30 mouse cellular contexts compared by ENCODE assay signal in genomic region chr6:120807738-120808081, GRCm38 (mm10). TPM values are rescaled to one million over a fixed set of nuclear protein-coding genes. Genes with fewer than 3 reads are reported as not detected.
DNase-seq lines count a peak whose midpoint lies in the region; ATAC-seq and TF ChIP-seq lines count a peak whose summit lies in the region.
"Had no signal": no experiment of that assay in that cellular context is flagged by ENCODE, and none has a peak within 500 bp of the region (broad histone marks: within the 10 kb centered on the region; RNA-seq: fewer than 3 reads in every experiment).

No protein-coding gene starts in this region.

- intact Hi-C loops in gastrocnemius, postnatal 36 days (cut with DNase I) = no loop called here

- H3K36me3 ChIP-seq in intestine, embryonic 16.5 days (ENCODE audit: control insufficient read depth, insufficient read depth, low read length) = peaks cover 24% of the 10 kb centered on the region
- H3K36me3 ChIP-seq in liver, embryonic 13.5 days = peaks cover 97% of the 10 kb centered on the region
- peaks cover 69% of the 10 kb centered on the region for H3K36me3 ChIP-seq in small intestine, adult 2 months (ENCODE audit: control insufficient read depth, insufficient read depth, low read length)
- peaks cover 87% of the 10 kb centered on the region for H3K36me3 ChIP-seq in forebrain, embryonic 12.5 days (replicated peaks)

- TF ChIP-seq CTCF in small intestine, adult 2 months (IDR thresholded peaks at IDR 0.05; ENCODE audit: extremely low read depth, insufficient read length, insufficient replicate concordance, low read depth, low read length) = no peak

- no peak overlapping the region for H3K4me3 ChIP-seq in intestine, embryonic 16.5 days (ENCODE audit: low read length)
- no peak overlapping the region for H3K4me3 ChIP-seq in liver, embryonic 13.5 days (replicated peaks)
- no peak overlapping the region for H3K4me3 ChIP-seq in small intestine, adult 2 months (ENCODE audit: low read depth, low read length)
- no peak overlapping the region for H3K4me3 ChIP-seq in forebrain, embryonic 12.5 days (replicated peaks)
- H3K4me3 ChIP-seq: embryonic facial prominence, embryonic 10.5 days; embryonic facial prominence, embryonic 15.5 days; forebrain, embryonic 13.5 days; heart, embryonic 12.5 days; megakaryocyte, embryonic 14.5 days; midbrain, embryonic 13.5 days; neural tube, embryonic 13.5 days had no signal

- no peak for DNase-seq in liver, embryonic 13.5 days
- DNase-seq in yolk sac, embryonic 10.5 days (ENCODE audit: low spot score) = peak; percentile 73
- DNase-seq in testis, postnatal 14 days (ENCODE audit: low spot score) = no peak
- DNase-seq in gastrocnemius, postnatal 36 days = no peak
- DNase-seq: adrenal gland, postnatal 25 days; B cell, adult 2 months; cerebellum, adult 18-20 months; cerebellum, postnatal 10 days; gastrocnemius, postnatal 25 days; heart, adult 18-20 months; kidney, adult 8-10 months; layer of hippocampus, adult 9-11 months; lung, adult 18-20 months; lung, postnatal 4 days; thymus, postnatal 14 days had no signal

- H3K4me1 ChIP-seq in intestine, embryonic 16.5 days (ENCODE audit: control insufficient read depth, insufficient read depth, low read length) = peaks cover 3% of the 10 kb centered on the region; the same call in 1 of the 2 replicates
- H3K4me1 ChIP-seq in liver, embryonic 13.5 days (replicated peaks) = peaks cover 9% of the 10 kb centered on the region; the same call in 1 of the 2 replicates
- peaks cover 2% of the 10 kb centered on the region for H3K4me1 ChIP-seq in small intestine, adult 2 months (ENCODE audit: control insufficient read depth, insufficient read depth, insufficient read length, low read length)
- no peaks in the 10 kb centered on the region for H3K4me1 ChIP-seq in forebrain, embryonic 12.5 days
- H3K4me1 ChIP-seq: embryonic facial prominence, embryonic 10.5 days; embryonic facial prominence, embryonic 15.5 days; forebrain, embryonic 13.5 days; heart, embryonic 12.5 days; midbrain, embryonic 13.5 days; neural tube, embryonic 13.5 days had no signal

- H3K9me3 ChIP-seq in intestine, embryonic 16.5 days (ENCODE audit: control insufficient read depth, low read length) = no peaks in the 10 kb centered on the region
- no peaks in the 10 kb centered on the region for H3K9me3 ChIP-seq in liver, embryonic 13.5 days (replicated peaks)
- no peaks in the 10 kb centered on the region for H3K9me3 ChIP-seq in forebrain, embryonic 12.5 days
- H3K9me3 ChIP-seq: embryonic facial prominence, embryonic 10.5 days; embryonic facial prominence, embryonic 15.5 days; forebrain, embryonic 13.5 days; megakaryocyte, embryonic 14.5 days; midbrain, embryonic 13.5 days; neural tube, embryonic 13.5 days had no signal

- no peak for TF ChIP-seq POLR2A in small intestine, adult 2 months (IDR thresholded peaks at IDR 0.05; ENCODE audit: low read depth, low read length)

- peak; percentile 54; the same call in 1 of the 2 replicates for ATAC-seq in intestine, embryonic 16.5 days
- ATAC-seq in liver, embryonic 13.5 days (ENCODE audit: low read depth) = peak; percentile 52
- no peak for ATAC-seq in forebrain, embryonic 12.5 days (ENCODE audit: low FRiP score)
- ATAC-seq: forebrain, embryonic 13.5 days; midbrain, embryonic 13.5 days had no signal

- no peak overlapping the region for H3K4me2 ChIP-seq in intestine, embryonic 16.5 days (ENCODE audit: low read depth, low read length)
- H3K4me2 ChIP-seq in liver, embryonic 13.5 days = no peak overlapping the region
- H3K4me2 ChIP-seq in forebrain, embryonic 12.5 days = no peak overlapping the region
- H3K4me2 ChIP-seq: embryonic facial prominence, embryonic 15.5 days; forebrain, embryonic 13.5 days; heart, embryonic 12.5 days; hindbrain, embryonic 14.5 days; midbrain, embryonic 13.5 days; neural tube, embryonic 13.5 days had no signal

- no peaks in the 10 kb centered on the region for H3K27me3 ChIP-seq in intestine, embryonic 16.5 days (replicated peaks; ENCODE audit: control insufficient read depth, insufficient read depth, low read length)
- H3K27me3 ChIP-seq in liver, embryonic 13.5 days = no peaks in the 10 kb centered on the region
- no peaks in the 10 kb centered on the region for H3K27me3 ChIP-seq in small intestine, adult 2 months (ENCODE audit: control insufficient read depth, insufficient read depth, low read length)
- H3K27me3 ChIP-seq in forebrain, embryonic 12.5 days = no peaks in the 10 kb centered on the region
- H3K27me3 ChIP-seq: embryonic facial prominence, embryonic 15.5 days; forebrain, embryonic 13.5 days; heart, embryonic 12.5 days; megakaryocyte, embryonic 14.5 days; midbrain, embryonic 13.5 days; neural tube, embryonic 13.5 days had no signal

- no peak overlapping the region for H3K9ac ChIP-seq in intestine, embryonic 16.5 days (ENCODE audit: low read depth, low read length)
- H3K9ac ChIP-seq in liver, embryonic 13.5 days = no peak overlapping the region
- H3K9ac ChIP-seq in forebrain, embryonic 12.5 days = no peak overlapping the region
- H3K9ac ChIP-seq: embryonic facial prominence, embryonic 15.5 days; forebrain, embryonic 13.5 days; heart, embryonic 12.5 days; hindbrain, embryonic 14.5 days; midbrain, embryonic 13.5 days; neural tube, embryonic 13.5 days had no signal

- 64% methylated on average over 4 of the region's 4 CpGs for WGBS in intestine, embryonic 16.5 days
- WGBS in liver, embryonic 13.5 days (ENCODE audit: insufficient replicate concordance) = 89% methylated on average over 4 of the region's 4 CpGs
- WGBS in small intestine, adult 2 months = 67% methylated on average over 4 of the region's 4 CpGs
- WGBS in forebrain, embryonic 12.5 days = 94% methylated on average over 4 of the region's 4 CpGs

- H3K27ac ChIP-seq in intestine, embryonic 16.5 days (ENCODE audit: low read length) = peak overlapping the region; percentile 62; the same call in 1 of the 2 replicates
- H3K27ac ChIP-seq in liver, embryonic 13.5 days = peak overlapping the region; percentile 70
- H3K27ac ChIP-seq in small intestine, adult 2 months (ENCODE audit: insufficient read depth, low read depth, low read length) = 0 out of 2 replicates have a peak overlapping the region, but pooled peaks have one; percentile 2
- H3K27ac ChIP-seq in forebrain, embryonic 12.5 days = no peak overlapping the region
- H3K27ac ChIP-seq: embryonic facial prominence, embryonic 10.5 days; embryonic facial prominence, embryonic 15.5 days; forebrain, embryonic 13.5 days; hindbrain, embryonic 14.5 days; kidney, postnatal 0 days; midbrain, embryonic 13.5 days; neural tube, embryonic 13.5 days had no signal

RNA-seq across cellular contexts. Expression of gene Atp6v1e1, which starts 14.9 kb away (rescaled TPM):
- polyA plus RNA-seq in intestine, embryonic 16.5 days (2015; fragmentation: Nextera tagmentation; extraction: Ambion mirVana) = 187 and 202 TPM in 2 replicates
- 158 and 180 TPM in 2 replicates for polyA plus RNA-seq in liver, embryonic 13.5 days (2015; fragmentation: Nextera tagmentation; extraction: Ambion mirVana)
- polyA plus RNA-seq in small intestine, adult 2 months (2012; rRNA removed) = 72.4 and 153 TPM in 2 replicates
- 100 to 1,000 TPM; 113 to 124 TPM for total RNA-seq in gastrocnemius, postnatal 36 days (2021)
- 146 and 154 TPM in 2 replicates for polyA plus RNA-seq in forebrain, embryonic 12.5 days (2016; fragmentation: Nextera tagmentation; extraction: Ambion mirVana)

RNA-seq across cellular contexts. Expression of gene Bcl2l13, which starts 28.3 kb away (rescaled TPM):
- polyA plus RNA-seq in intestine, embryonic 16.5 days (2015; fragmentation: Nextera tagmentation; extraction: Ambion mirVana) = 18.1 and 19.6 TPM in 2 replicates
- 37.7 and 44.1 TPM in 2 replicates for polyA plus RNA-seq in liver, embryonic 13.5 days (2015; fragmentation: Nextera tagmentation; extraction: Ambion mirVana)
- 5.5 and 9.3 TPM in 2 replicates for polyA plus RNA-seq in small intestine, adult 2 months (2012; rRNA removed)
- 10 to 100 TPM; 59.6 to 67.3 TPM for total RNA-seq in gastrocnemius, postnatal 36 days (2021)
- polyA plus RNA-seq in forebrain, embryonic 12.5 days (2016; fragmentation: Nextera tagmentation; extraction: Ambion mirVana) = 45.6 and 49.6 TPM in 2 replicates

RNA-seq across cellular contexts. Expression of gene Slc25a18, which starts 34.3 kb away (rescaled TPM):
- not detected in 2 replicates for polyA plus RNA-seq in intestine, embryonic 16.5 days (2015; fragmentation: Nextera tagmentation; extraction: Ambion mirVana)
- polyA plus RNA-seq in liver, embryonic 13.5 days (2015; fragmentation: Nextera tagmentation; extraction: Ambion mirVana) = 0.07 and 0.09 TPM in 2 replicates
- polyA plus RNA-seq in small intestine, adult 2 months (2012; rRNA removed) = 0.08 TPM in 1 of 2 replicates, not detected in the other
- not detected for total RNA-seq in gastrocnemius, postnatal 36 days (2021)
- 0.60 and 0.77 TPM in 2 replicates for polyA plus RNA-seq in forebrain, embryonic 12.5 days (2016; fragmentation: Nextera tagmentation; extraction: Ambion mirVana)
- total RNA-seq: gastrocnemius, adult 18-20 months; hematopoietic stem cell, adult 5-6 weeks had no signal
- polyA plus RNA-seq: kidney, postnatal 0 days; urinary bladder, adult 2 months had no signal
